Mouse (Mus musculus) fat pad, adult 2 months (tissue): ENCODE measurements around the gene Dock8.

Experiments used
- DNase-seq: peaks from one replicate; pipeline ENCODE4 v3.0.0-alpha.2; 2011; ENCODE audit warnings: low read depth, low spot score; ENCODE audit errors: extremely low read depth

Gene Dock8

GRCm38 (mm10) chr19:25238121-25238520, 238.8 kb downstream of the Dock8 start:
- DNase-seq = no peak

GRCm38 (mm10) chr19:25243566-25243965, 244.2 kb downstream of the Dock8 start:
- no peak for DNase-seq

GRCm38 (mm10) chr19:25246062-25246461, 246.7 kb downstream of the Dock8 start:
- DNase-seq = no peak

GRCm38 (mm10) chr19:25247858-25248552, 248.7 kb downstream of the Dock8 start:
- DNase-seq = no peak

GRCm38 (mm10) chr19:25249230-25249629, 249.9 kb downstream of the Dock8 start:
- no peak for DNase-seq

GRCm38 (mm10) chr19:25251610-25252140, 252.3 kb downstream of the Dock8 start:
- DNase-seq = no peak
